Mouse (Mus musculus) layer of hippocampus, postnatal 10 days (tissue): ENCODE measurements at regions not wholly inside any gene's neighbourhood (a gene's known extent, or its start where the extent isn't known, plus 50 kb on each side); places are given as distances from the start of the nearest gene placed in this dataset.

ENCODE experiments used
- DNase-seq, 2 experiments: peaks; one replicate each; pipeline ENCODE4 v3.0.0; 2021; ENCODE audit warnings: low spot score in 2 of 2

GRCm38 (mm10) chr5:126917300-126917699 lies 324.3 kb upstream of the Tmem132c start:
- DNase-seq, result no peak

GRCm38 (mm10) chr5:126933466-126933865 lies 308.1 kb upstream of the Tmem132c start:
- DNase-seq, result no peak

GRCm38 (mm10) chr5:126944861-126945260 lies 296.7 kb upstream of the Tmem132c start:
- peak; percentile 25 to 54 for DNase-seq

- DNase-seq, result no peak
These were observed 287.4 kb upstream of the Tmem132c start for GRCm38 (mm10) chr5:126954189-126954588.

- no peak for DNase-seq
These were observed 287.0 kb upstream of the Tmem132c start for GRCm38 (mm10) chr5:126954634-126955033.

- no peak for DNase-seq
These were observed 277.0 kb upstream of the Tmem132c start for GRCm38 (mm10) chr5:126964577-126964976.

- DNase-seq, result no peak
These were observed 274.5 kb upstream of the Tmem132c start for GRCm38 (mm10) chr5:126967076-126967475.

- no peak for DNase-seq
These were observed 272.2 kb upstream of the Tmem132c start for GRCm38 (mm10) chr5:126969373-126969772.

- no peak for DNase-seq
These were observed 270.3 kb upstream of the Tmem132c start for GRCm38 (mm10) chr5:126971284-126971683.

GRCm38 (mm10) chr5:126971981-126972380 lies 269.6 kb upstream of the Tmem132c start:
- no peak for DNase-seq

- no peak for DNase-seq
These were observed 268.2 kb upstream of the Tmem132c start for GRCm38 (mm10) chr5:126973425-126973824.

- DNase-seq, result no peak
These were observed 267.0 kb upstream of the Tmem132c start for GRCm38 (mm10) chr5:126974565-126974964.

- no peak for DNase-seq
These were observed 246.0 kb upstream of the Tmem132c start for GRCm38 (mm10) chr5:126995577-126995976.

GRCm38 (mm10) chr5:127014166-127014565 lies 227.4 kb upstream of the Tmem132c start:
- DNase-seq, result no peak

- no peak for DNase-seq
These were observed 225.0 kb upstream of the Tmem132c start for GRCm38 (mm10) chr5:127016467-127017060.

- DNase-seq, result no peak
These were observed 223.6 kb upstream of the Tmem132c start for GRCm38 (mm10) chr5:127017971-127018370.

- DNase-seq, result no peak
These were observed 205.1 kb upstream of the Tmem132c start for GRCm38 (mm10) chr5:127036472-127036871.

- no peak for DNase-seq
These were observed 183.8 kb upstream of the Tmem132c start for GRCm38 (mm10) chr5:127057770-127058169.

- no peak for DNase-seq
These were observed 167.3 kb upstream of the Tmem132c start for GRCm38 (mm10) chr5:127074327-127074726.
